Mouse (Mus musculus) kidney, adult 2 months (tissue): Measurements from ENCODE around the gene Wdr72.

Experiments
- CTCF ChIP-seq: fragments of 200-500 bp; conservative IDR thresholded peaks from 2 replicates; pipeline ENCODE4 v1.5.1; 2011; ENCODE audit warnings: low read depth, mild to moderate bottlenecking, control low read depth, low read length, moderate library complexity, mixed read lengths; ENCODE audit not compliant: insufficient read depth, insufficient read length
- POLR2A ChIP-seq: fragments of 200-500 bp; IDR thresholded peaks from one replicate; pipeline ENCODE4 v1.6.1; 2011; ENCODE audit warnings: low read depth, low read length, control low read depth

GRCm38 (mm10) chr9:74187401-74188029, 77.4 kb downstream of the Wdr72 start:
- TF ChIP-seq CTCF (no peak), POLR2A (no peak)
